ENCODE assay signal across 25 mouse cellular contexts in genomic region chr10:84592745-84593144, GRCm38 (mm10). TPM values are rescaled to one million over a fixed set of nuclear protein-coding genes. Genes with fewer than 3 reads are reported as not detected.
DNase-seq lines count a peak whose midpoint lies in the region; ATAC-seq lines count a peak whose summit lies in the region.
"Had no signal": no experiment of that assay in that cellular context is flagged by ENCODE, and none has a peak within 500 bp of the region (broad histone marks: within the 10 kb centered on the region; RNA-seq: fewer than 3 reads in every experiment).

No protein-coding gene starts in this region.

- H3K27ac ChIP-seq in lung, embryonic 15.5 days, result peak overlapping the region; percentile 55; the same call in 1 of the 2 replicates
- H3K27ac ChIP-seq: embryonic facial prominence, embryonic 13.5 days; forebrain, embryonic 13.5 days; heart, embryonic 13.5 days; hindbrain, embryonic 12.5 days had no signal

- 36% methylated on average over 3 of the region's 3 CpGs for WGBS in lung, embryonic 15.5 days

- H3K9me3 ChIP-seq in lung, embryonic 15.5 days, result no peaks in the 10 kb centered on the region
- H3K9me3 ChIP-seq: embryonic facial prominence, embryonic 13.5 days; forebrain, embryonic 13.5 days; G1E; heart, embryonic 13.5 days; hindbrain, embryonic 12.5 days had no signal

- H3K27me3 ChIP-seq in lung, embryonic 15.5 days, result no peaks in the 10 kb centered on the region
- H3K27me3 ChIP-seq: embryonic facial prominence, embryonic 13.5 days; forebrain, embryonic 13.5 days; heart, embryonic 13.5 days; hindbrain, embryonic 12.5 days; Patski had no signal

- DNase-seq in lung, postnatal 14 days, result no peak
- DNase-seq in NIH3T3 (ENCODE audit: low read depth), result peak; percentile 7
- DNase-seq in lung, postnatal 10 days, result peak; percentile 64
- DNase-seq in urinary bladder, postnatal 36 days (ENCODE audit: low spot score in 2 of 2), result no peak
- no peak for DNase-seq in right cerebral cortex, adult 18-20 months
- DNase-seq: adrenal gland, adult 2 months; adrenal gland, postnatal 25 days; B cell, adult 2 months; cerebellum, adult 18-20 months; cerebellum, adult 9-11 months; cerebellum, postnatal 36 days; forebrain, postnatal 0 days; gastrocnemius, postnatal 10 days; heart, postnatal 4 days had no signal

- no peak overlapping the region for H3K4me2 ChIP-seq in lung, embryonic 15.5 days
- H3K4me2 ChIP-seq: embryonic facial prominence, embryonic 13.5 days; forebrain, embryonic 13.5 days; heart, embryonic 13.5 days; hindbrain, embryonic 12.5 days had no signal

- H3K9ac ChIP-seq in lung, embryonic 15.5 days, result no peak overlapping the region
- H3K9ac ChIP-seq: embryonic facial prominence, embryonic 13.5 days; forebrain, embryonic 13.5 days; forebrain, postnatal 0 days; heart, embryonic 13.5 days; hindbrain, embryonic 12.5 days had no signal

- no peaks in the 10 kb centered on the region for H3K36me3 ChIP-seq in lung, embryonic 15.5 days

- H3K4me3 ChIP-seq in lung, embryonic 15.5 days, result no peak overlapping the region
- H3K4me3 ChIP-seq: embryonic facial prominence, embryonic 13.5 days; forebrain, embryonic 13.5 days; heart, embryonic 13.5 days; hindbrain, embryonic 12.5 days had no signal

- peaks cover 20% of the 10 kb centered on the region for H3K4me1 ChIP-seq in lung, embryonic 15.5 days
- H3K4me1 ChIP-seq: embryonic facial prominence, embryonic 13.5 days; forebrain, embryonic 13.5 days; hindbrain, embryonic 12.5 days had no signal

- peak; percentile 80 for ATAC-seq in lung, embryonic 15.5 days (ENCODE audit: borderline replicate concordance, extremely low read depth, low FRiP score, low TSS enrichment)
- no peak for ATAC-seq in erythroid progenitor cell, adult 5-6 weeks (replicated peaks; ENCODE audit: low FRiP score, poor library complexity, severe bottlenecking)
- ATAC-seq: CD4-positive, CD25-positive, alpha-beta regulatory T cell, adult 4 months; forebrain, embryonic 13.5 days; hindbrain, embryonic 16.5 days; inflammation-experienced regulatory T-cells, adult 6 months; Patski had no signal

RNA-seq across cellular contexts. Expression of gene Tcp11l2, which starts 16.3 kb away (rescaled TPM):
- polyA plus RNA-seq in lung, embryonic 15.5 days (2015; fragmentation: Nextera tagmentation; extraction: Ambion mirVana), result 24.4 and 29.0 TPM in 2 replicates
- total RNA-seq in erythroid progenitor cell, adult 5-6 weeks (2015; ENCODE audit: low replicate concordance), result 31.4 and 42.8 TPM in 2 replicates
- 11.3 and 25.4 TPM in 2 replicates for total RNA-seq in erythroid progenitor cell, adult 5-6 weeks (2017; ENCODE audit: low replicate concordance)

RNA-seq across cellular contexts. Expression of gene Polr3b, which starts 29.3 kb away (rescaled TPM):
- polyA plus RNA-seq in lung, embryonic 15.5 days (2015; fragmentation: Nextera tagmentation; extraction: Ambion mirVana), result 15.6 and 15.7 TPM in 2 replicates
- 19.3 and 33.9 TPM in 2 replicates for total RNA-seq in erythroid progenitor cell, adult 5-6 weeks (2015; ENCODE audit: low replicate concordance)
- total RNA-seq in erythroid progenitor cell, adult 5-6 weeks (2017; ENCODE audit: low replicate concordance), result 28.9 and 75.6 TPM in 2 replicates

RNA-seq across cellular contexts. Expression of gene Ckap4, which starts 58.9 kb away (rescaled TPM):
- polyA plus RNA-seq in lung, embryonic 15.5 days (2015; fragmentation: Nextera tagmentation; extraction: Ambion mirVana), result 141 and 144 TPM in 2 replicates
- 17.7 and 20.5 TPM in 2 replicates for total RNA-seq in erythroid progenitor cell, adult 5-6 weeks (2015; ENCODE audit: low replicate concordance)
- 13.2 and 14.5 TPM in 2 replicates for total RNA-seq in erythroid progenitor cell, adult 5-6 weeks (2017; ENCODE audit: low replicate concordance)

Comparison
In these comparisons a context has a peak if more than half of its experiments do, and no peak if none do; other contexts are left out.
1. DNase-seq: peak in NIH3T3 (single experiment) and lung, postnatal 10 days (single experiment); none in lung, postnatal 14 days (single experiment), urinary bladder, postnatal 36 days (0 of 2) and right cerebral cortex, adult 18-20 months (single experiment).